Mouse (Mus musculus): ENCODE results near the gene Mrpl9. TPM values are rescaled to one million over a fixed set of nuclear protein-coding genes. Genes with fewer than 3 reads are reported as not detected.

Mrpl9 gene
- polyA plus RNA-seq (2014; fragmentation: Nextera tagmentation; extraction: Ambion mirVana): 57.2 and 58.6 TPM in 2 replicates

DNA sequence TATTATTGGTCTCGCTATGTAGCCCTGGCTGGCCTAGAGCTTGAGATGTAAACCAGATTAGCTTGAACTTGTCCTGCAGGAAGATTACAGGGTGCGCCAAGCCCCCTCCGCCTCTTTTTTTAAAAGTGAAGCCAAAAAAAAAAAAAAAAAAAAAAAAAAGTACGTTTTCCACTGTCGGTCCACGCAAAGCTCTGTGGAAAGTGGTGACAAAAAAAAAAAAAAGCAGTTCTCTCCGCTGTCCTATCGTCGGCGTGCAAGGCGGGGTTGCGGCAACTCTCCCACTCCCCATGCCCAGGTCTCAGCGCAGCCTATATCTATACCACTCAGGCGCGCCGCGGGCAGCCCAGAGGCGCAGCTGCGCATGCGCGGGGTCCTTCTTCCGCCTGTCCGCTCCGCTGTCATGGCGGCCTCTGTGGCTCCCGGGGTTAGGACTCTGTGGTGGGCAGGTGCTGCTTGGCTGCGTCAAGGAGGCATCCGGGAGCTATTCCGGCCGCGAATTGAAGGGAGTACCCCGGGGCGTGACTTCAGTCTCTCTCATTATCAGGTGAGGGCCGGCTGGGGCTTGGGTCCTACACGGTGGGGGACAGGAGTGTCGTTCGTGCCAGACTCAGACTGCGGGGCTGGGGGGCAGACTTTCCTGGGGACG, at the start of gene Mrpl9:
Mrpl9 (plus strand) TSS at position 368 of the 646 bp plus-strand sequence.
- H3K9me3 ChIP-seq (replicated peaks; ENCODE audit: control insufficient read depth, low read length): no peaks in the 10 kb centered on the region
- peaks cover 36% of the 10 kb centered on the region for H3K36me3 ChIP-seq (ENCODE audit: control insufficient read depth, insufficient read depth, low read length)
- WGBS: under 1% methylated on average over 39 of the region's 39 CpGs
- H3K4me1 ChIP-seq (ENCODE audit: control insufficient read depth, insufficient read depth, low read length): peaks cover 2% of the 10 kb centered on the region; the same call in 1 of the 2 replicates
- H3K4me2 ChIP-seq (ENCODE audit: low read length): peak within 1 kb of the TSS; percentile 91
- peak within 1 kb of the TSS; percentile 94 for H3K4me3 ChIP-seq (ENCODE audit: low read depth, low read length)
- peak; percentile 97 for DNase-seq (ENCODE audit: low spot score)
- no peaks in the 10 kb centered on the region for H3K27me3 ChIP-seq (replicated peaks; ENCODE audit: control insufficient read depth, insufficient read depth, low read length)
- peak; percentile 98 for ATAC-seq
- H3K27ac ChIP-seq (ENCODE audit: low read depth, low read length): 0 out of 2 replicates have a peak within 1 kb of the TSS, but pooled peaks have one; percentile 27
- H3K9ac ChIP-seq (ENCODE audit: low read length): peak within 1 kb of the TSS; percentile 88

GRCm38 (mm10) chr3:94396336-94396735, 46.8 kb upstream of the Mrpl9 start:
- Histone ChIP-seq H3K27ac (ENCODE audit: low read depth, low read length) (no peak overlapping the region), H3K4me3 (ENCODE audit: low read depth, low read length) (no peak overlapping the region), H3K4me2 (ENCODE audit: low read length) (no peak overlapping the region), H3K4me1 (ENCODE audit: control insufficient read depth, insufficient read depth, low read length) (peaks cover 8% of the 10 kb centered on the region; the same call in 1 of the 2 replicates), H3K36me3 (ENCODE audit: control insufficient read depth, insufficient read depth, low read length) (no peaks in the 10 kb centered on the region), H3K9ac (ENCODE audit: low read length) (no peak overlapping the region), H3K9me3 (replicated peaks; ENCODE audit: control insufficient read depth, low read length) (no peaks in the 10 kb centered on the region), H3K27me3 (replicated peaks; ENCODE audit: control insufficient read depth, insufficient read depth, low read length) (no peaks in the 10 kb centered on the region)
- no peak for DNase-seq (ENCODE audit: low spot score)
- no peak for ATAC-seq
- 64% methylated on average over 1 of the region's 1 CpGs for WGBS

GRCm38 (mm10) chr3:94396851-94397250, 46.3 kb upstream of the Mrpl9 start:
- Histone ChIP-seq H3K27me3 (replicated peaks; ENCODE audit: control insufficient read depth, insufficient read depth, low read length) (no peaks in the 10 kb centered on the region), H3K36me3 (ENCODE audit: control insufficient read depth, insufficient read depth, low read length) (no peaks in the 10 kb centered on the region), H3K9ac (ENCODE audit: low read length) (no peak overlapping the region), H3K4me2 (ENCODE audit: low read length) (no peak overlapping the region), H3K4me1 (ENCODE audit: control insufficient read depth, insufficient read depth, low read length) (peaks cover 8% of the 10 kb centered on the region; the same call in 1 of the 2 replicates), H3K9me3 (replicated peaks; ENCODE audit: control insufficient read depth, low read length) (no peaks in the 10 kb centered on the region), H3K27ac (ENCODE audit: low read depth, low read length) (no peak overlapping the region), H3K4me3 (ENCODE audit: low read depth, low read length) (no peak overlapping the region)
- no peak for ATAC-seq
- no peak for DNase-seq (ENCODE audit: low spot score)
- WGBS: 89% methylated on average over 4 of the region's 4 CpGs

GRCm38 (mm10) chr3:94398217-94398616, 44.9 kb upstream of the Mrpl9 start, which contains the start of gene Lingo4:
Gene Lingo4 (plus strand): TSS chr3:94398517.
- peak within 1 kb of the TSS; percentile 66 for H3K9ac ChIP-seq (ENCODE audit: low read length)
- no peak for ATAC-seq
- no peaks in the 10 kb centered on the region for H3K36me3 ChIP-seq (ENCODE audit: control insufficient read depth, insufficient read depth, low read length)
- peak within 1 kb of the TSS; percentile 67 for H3K4me2 ChIP-seq (ENCODE audit: low read length)
- H3K9me3 ChIP-seq (replicated peaks; ENCODE audit: control insufficient read depth, low read length): no peaks in the 10 kb centered on the region
- H3K4me1 ChIP-seq (ENCODE audit: control insufficient read depth, insufficient read depth, low read length): peaks cover 8% of the 10 kb centered on the region; the same call in 1 of the 2 replicates
- no peaks in the 10 kb centered on the region for H3K27me3 ChIP-seq (replicated peaks; ENCODE audit: control insufficient read depth, insufficient read depth, low read length)
- 76% methylated on average over 6 of the region's 6 CpGs for WGBS
- peak within 1 kb of the TSS; percentile 9; the same call in 1 of the 2 replicates for H3K27ac ChIP-seq (ENCODE audit: low read depth, low read length)
- no peak for DNase-seq (ENCODE audit: low spot score)
- H3K4me3 ChIP-seq (ENCODE audit: low read depth, low read length): peak within 1 kb of the TSS; percentile 35

DNA sequence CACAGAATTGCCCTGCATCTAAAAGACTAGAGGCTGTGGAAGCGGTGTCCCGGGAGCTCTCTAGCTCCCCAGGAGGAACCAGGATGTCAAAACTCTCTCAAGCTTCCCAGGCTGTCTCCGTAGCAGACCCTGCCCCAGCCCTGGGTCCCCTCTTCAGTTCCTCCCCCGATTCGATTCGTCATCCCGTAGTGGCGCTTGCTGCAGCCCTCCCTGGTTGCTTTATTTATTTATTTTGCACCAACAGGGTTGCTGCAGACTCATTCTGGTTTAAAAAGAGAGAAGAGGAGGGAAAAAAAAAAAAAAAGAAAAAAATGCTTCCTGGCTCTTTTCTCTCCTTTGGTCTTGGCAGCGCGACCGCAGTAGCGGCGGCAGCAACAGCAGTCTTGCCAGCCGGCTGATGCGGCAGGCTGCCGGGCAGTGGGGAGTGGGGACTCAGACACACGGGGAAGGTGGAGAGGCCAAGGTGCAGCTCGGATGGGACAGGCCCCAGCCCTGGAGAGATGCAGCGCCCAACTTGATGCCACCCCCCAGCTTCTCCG, 44.1 kb upstream of the Mrpl9 start:
- H3K4me1 ChIP-seq (ENCODE audit: control insufficient read depth, insufficient read depth, low read length): peaks cover 8% of the 10 kb centered on the region; the same call in 1 of the 2 replicates

GRCm38 (mm10) chr3:94399663-94400310, 43.3 kb upstream of the Mrpl9 start:
- peak overlapping the region; percentile 66 for H3K9ac ChIP-seq (ENCODE audit: low read length)
- no peaks in the 10 kb centered on the region for H3K36me3 ChIP-seq (ENCODE audit: control insufficient read depth, insufficient read depth, low read length)
- H3K4me3 ChIP-seq (ENCODE audit: low read depth, low read length): peak overlapping the region; percentile 35; the same call in 1 of the 2 replicates
- WGBS: 18% methylated on average over 5 of the region's 5 CpGs
- peak overlapping the region; percentile 9; the same call in 1 of the 2 replicates for H3K27ac ChIP-seq (ENCODE audit: low read depth, low read length)
- DNase-seq (ENCODE audit: low spot score) (peak; percentile 22), ATAC-seq (peak; percentile 15)
- peaks cover 8% of the 10 kb centered on the region; the same call in 1 of the 2 replicates for H3K4me1 ChIP-seq (ENCODE audit: control insufficient read depth, insufficient read depth, low read length)
- H3K9me3 ChIP-seq (replicated peaks; ENCODE audit: control insufficient read depth, low read length): no peaks in the 10 kb centered on the region
- H3K27me3 ChIP-seq (replicated peaks; ENCODE audit: control insufficient read depth, insufficient read depth, low read length): no peaks in the 10 kb centered on the region
- H3K4me2 ChIP-seq (ENCODE audit: low read length): peak overlapping the region; percentile 67

More for the DNA sequence above, 44.1 kb upstream of the Mrpl9 start:
- H3K9me3 ChIP-seq (replicated peaks; ENCODE audit: control insufficient read depth, low read length): no peaks in the 10 kb centered on the region
- H3K27ac ChIP-seq (ENCODE audit: low read depth, low read length): peak overlapping the region; percentile 9; the same call in 1 of the 2 replicates
- H3K4me3 ChIP-seq (ENCODE audit: low read depth, low read length): peak overlapping the region; percentile 35
- WGBS: under 1% methylated on average over 20 of the region's 20 CpGs
- no peaks in the 10 kb centered on the region for H3K36me3 ChIP-seq (ENCODE audit: control insufficient read depth, insufficient read depth, low read length)
- DNase-seq (ENCODE audit: low spot score) (peak; percentile 76), ATAC-seq (peak; percentile 74)
- H3K9ac ChIP-seq (ENCODE audit: low read length): peak overlapping the region; percentile 66
- peak overlapping the region; percentile 67 for H3K4me2 ChIP-seq (ENCODE audit: low read length)
- no peaks in the 10 kb centered on the region for H3K27me3 ChIP-seq (replicated peaks; ENCODE audit: control insufficient read depth, insufficient read depth, low read length)

DNA sequence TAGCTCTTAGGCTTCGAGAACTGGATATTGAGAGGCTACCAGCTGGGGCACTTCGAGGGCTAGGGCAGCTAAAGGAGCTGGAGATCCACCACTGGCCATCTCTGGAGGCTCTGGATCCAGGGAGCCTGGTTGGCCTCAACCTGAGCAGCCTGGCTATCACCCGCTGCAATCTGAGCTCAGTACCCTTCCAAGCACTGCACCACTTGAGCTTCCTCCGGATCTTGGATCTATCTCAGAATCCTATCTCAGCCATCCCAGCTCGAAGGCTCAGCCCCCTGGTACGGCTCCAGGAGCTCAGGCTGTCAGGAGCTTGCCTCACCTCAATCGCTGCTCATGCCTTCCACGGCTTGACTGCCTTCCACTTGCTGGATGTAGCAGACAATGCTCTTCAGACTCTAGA, 40.7 kb upstream of the Mrpl9 start:
- DNase-seq (ENCODE audit: low spot score): no peak
- Histone ChIP-seq H3K9ac (ENCODE audit: low read length) (no peak overlapping the region), H3K27ac (ENCODE audit: low read depth, low read length) (no peak overlapping the region), H3K4me1 (ENCODE audit: control insufficient read depth, insufficient read depth, low read length) (peaks cover 10% of the 10 kb centered on the region; the same call in 1 of the 2 replicates), H3K27me3 (replicated peaks; ENCODE audit: control insufficient read depth, insufficient read depth, low read length) (no peaks in the 10 kb centered on the region), H3K9me3 (replicated peaks; ENCODE audit: control insufficient read depth, low read length) (no peaks in the 10 kb centered on the region), H3K36me3 (ENCODE audit: control insufficient read depth, insufficient read depth, low read length) (no peaks in the 10 kb centered on the region), H3K4me3 (ENCODE audit: low read depth, low read length) (no peak overlapping the region), H3K4me2 (ENCODE audit: low read length) (no peak overlapping the region)
- WGBS: 73% methylated on average over 8 of the region's 8 CpGs
- ATAC-seq: no peak

GRCm38 (mm10) chr3:94404366-94405054, 38.6 kb upstream of the Mrpl9 start:
- no peak overlapping the region for H3K4me2 ChIP-seq (ENCODE audit: low read length)
- peaks cover 6% of the 10 kb centered on the region; the same call in 1 of the 2 replicates for H3K4me1 ChIP-seq (ENCODE audit: control insufficient read depth, insufficient read depth, low read length)
- H3K27me3 ChIP-seq (replicated peaks; ENCODE audit: control insufficient read depth, insufficient read depth, low read length): no peaks in the 10 kb centered on the region
- no peaks in the 10 kb centered on the region for H3K36me3 ChIP-seq (ENCODE audit: control insufficient read depth, insufficient read depth, low read length)
- H3K9ac ChIP-seq (ENCODE audit: low read length): no peak overlapping the region
- WGBS: 33% methylated on average over 7 of the region's 7 CpGs
- ATAC-seq (peak; percentile 56; the same call in 1 of the 2 replicates), DNase-seq (ENCODE audit: low spot score) (peak; percentile 57)
- no peaks in the 10 kb centered on the region for H3K9me3 ChIP-seq (replicated peaks; ENCODE audit: control insufficient read depth, low read length)
- no peak overlapping the region for H3K27ac ChIP-seq (ENCODE audit: low read depth, low read length)
- H3K4me3 ChIP-seq (ENCODE audit: low read depth, low read length): no peak overlapping the region

Data from forebrain, embryonic 14.5 days (tissue).